11 mouse cellular contexts compared by ENCODE assay signal in the genomic region with DNA sequence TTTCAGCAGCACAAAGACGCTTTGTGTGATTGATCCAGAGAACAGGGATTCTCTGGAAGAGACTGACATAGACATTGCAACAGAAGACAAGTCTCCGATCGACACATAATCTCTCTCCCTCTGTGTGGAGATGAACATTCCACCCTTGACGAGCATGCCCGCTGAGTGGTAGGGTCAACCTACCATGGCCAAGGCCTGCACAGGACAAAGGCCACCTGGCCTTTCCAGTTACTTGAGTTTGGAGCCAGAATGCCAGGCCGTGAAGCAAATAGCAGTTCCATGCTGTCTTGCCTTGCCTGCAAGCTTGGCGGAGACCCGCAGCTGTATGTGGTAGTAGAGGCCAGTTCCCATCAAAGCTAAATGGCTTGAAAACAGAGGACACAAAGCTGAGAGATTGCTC.
"Had no signal": no experiment of that assay in that cellular context is flagged by ENCODE, and none has a peak within 500 bp of the region (broad histone marks: within the 10 kb centered on the region; RNA-seq: fewer than 3 reads in every experiment).

No protein-coding gene starts in this region.

- H3K4me3 ChIP-seq: intestine, embryonic 15.5 days; left cerebral cortex, adult 2 months; limb, embryonic 12.5 days; lung, embryonic 15.5 days; midbrain, embryonic 13.5 days; stomach, embryonic 15.5 days had no signal

- H3K9me3 ChIP-seq: intestine, embryonic 15.5 days; limb, embryonic 12.5 days; lung, embryonic 15.5 days; midbrain, embryonic 13.5 days; stomach, embryonic 15.5 days had no signal

- H3K27ac ChIP-seq: intestine, embryonic 15.5 days; left cerebral cortex, adult 2 months; limb, embryonic 12.5 days; lung, embryonic 15.5 days; midbrain, embryonic 13.5 days; stomach, embryonic 15.5 days had no signal

- H3K9ac ChIP-seq: intestine, embryonic 15.5 days; limb, embryonic 12.5 days; lung, embryonic 15.5 days; midbrain, embryonic 13.5 days; stomach, embryonic 15.5 days had no signal

- ATAC-seq: intestine, embryonic 15.5 days; midbrain, embryonic 13.5 days had no signal

- H3K27me3 ChIP-seq: intestine, embryonic 15.5 days; limb, embryonic 12.5 days; lung, embryonic 15.5 days; midbrain, embryonic 13.5 days; stomach, embryonic 15.5 days had no signal

- H3K4me2 ChIP-seq: intestine, embryonic 15.5 days; limb, embryonic 12.5 days; lung, embryonic 15.5 days; midbrain, embryonic 13.5 days; stomach, embryonic 15.5 days had no signal

- DNase-seq: liver; lung, postnatal 36 days; right cerebral cortex, postnatal 14 days; thymus, adult 2 months; thymus, postnatal 25 days had no signal

- H3K4me1 ChIP-seq: intestine, embryonic 15.5 days; limb, embryonic 12.5 days; midbrain, embryonic 13.5 days; stomach, embryonic 15.5 days had no signal
